Mouse (Mus musculus): ENCODE results near the gene Ano6. TPM values are rescaled to one million over a fixed set of nuclear protein-coding genes. Genes with fewer than 3 reads are reported as not detected.

Ano6 gene
- polyA plus RNA-seq, 2 experiments = 4.7 to 6.3 TPM

- Histone ChIP-seq H3K36me3 (replicated peaks; ENCODE audit: control insufficient read depth, insufficient read depth, low read depth) (no peaks in the 10 kb centered on the region), H3K4me3 (ENCODE audit: insufficient read depth in 1 of 2, low read depth in 2 of 2, low read length in 2 of 2) (no peak overlapping the region), H3K27ac (no peak overlapping the region), H3K9ac (replicated peaks) (no peak overlapping the region), H3K4me2 (ENCODE audit: low read depth) (peak overlapping the region; percentile 23), H3K27me3 (ENCODE audit: control insufficient read depth, insufficient read depth, low read length) (no peaks in the 10 kb centered on the region), H3K4me1 (replicated peaks; ENCODE audit: control insufficient read depth in 2 of 2, insufficient read depth in 2 of 2, low read length in 1 of 2) (peaks cover 12 to 44% of the 10 kb centered on the region in 2 experiments), H3K9me3 (ENCODE audit: control insufficient read depth, low read length) (no peaks in the 10 kb centered on the region)
- WGBS (ENCODE audit: insufficient replicate concordance) = 31% methylated on average over 3 of the region's 3 CpGs
- ATAC-seq (ENCODE audit: insufficient read depth) = peak; percentile 54
- no peak for TF ChIP-seq EP300 (IDR thresholded peaks at IDR 0.05; ENCODE audit: low read depth)
- no peak for TF ChIP-seq CTCF (IDR thresholded peaks at IDR 0.05; ENCODE audit: low read depth)
- no peak for DNase-seq (ENCODE audit: low read depth in 3 of 3, low spot score in 3 of 3)
These were observed 49.1 kb downstream of the Ano6 start for GRCm38 (mm10) chr15:95839789-95840188.

DNA sequence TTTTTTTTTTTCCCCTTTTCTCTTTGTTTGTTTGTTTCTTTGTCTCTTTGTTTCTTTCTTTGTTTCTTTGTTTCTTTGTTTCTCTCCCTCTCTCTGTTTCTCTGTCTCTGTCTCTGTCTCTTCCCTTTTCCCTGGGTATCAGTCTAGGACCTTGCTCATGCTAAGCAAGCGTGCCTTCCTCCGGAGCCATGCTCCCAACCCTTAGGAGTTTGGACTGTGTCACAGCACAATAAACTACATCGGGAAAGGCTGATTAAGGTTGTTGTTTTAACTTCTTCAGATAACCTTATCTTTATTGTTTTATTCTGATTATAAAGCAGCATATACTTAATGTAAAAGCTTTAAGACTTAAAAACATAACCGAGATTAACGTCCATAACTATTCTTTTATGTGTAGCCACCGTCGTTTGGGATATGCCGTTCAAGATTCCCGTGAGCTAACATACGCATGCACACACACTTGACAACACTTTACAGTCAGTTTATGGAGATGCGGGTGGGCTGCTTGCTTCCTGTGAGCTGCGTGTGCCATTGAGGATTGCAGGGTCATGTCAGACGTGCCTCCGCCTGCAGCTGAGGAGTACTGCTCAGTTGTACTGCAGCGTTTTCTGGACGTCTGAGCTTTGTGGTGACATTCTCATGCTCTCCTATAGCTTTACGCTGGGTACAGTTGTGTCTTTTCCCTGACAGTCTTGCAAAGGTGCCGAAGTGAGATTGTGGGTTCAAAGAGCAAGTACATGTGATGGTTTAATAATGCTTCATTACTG, 52.7 kb downstream of the Ano6 start:
- Histone ChIP-seq H3K4me3 (ENCODE audit: insufficient read depth in 1 of 2, low read depth in 2 of 2, low read length in 2 of 2) (no peak overlapping the region), H3K27me3 (ENCODE audit: control insufficient read depth, insufficient read depth, low read length) (no peaks in the 10 kb centered on the region), H3K4me1 (replicated peaks; ENCODE audit: control insufficient read depth in 2 of 2, insufficient read depth in 2 of 2, low read length in 1 of 2) (peaks cover 2 to 33% of the 10 kb centered on the region in 2 experiments; a peak in 3 of 4 replicates), H3K9ac (replicated peaks) (no peak overlapping the region), H3K4me2 (ENCODE audit: low read depth) (no peak overlapping the region), H3K27ac (no peak overlapping the region), H3K9me3 (ENCODE audit: control insufficient read depth, low read length) (no peaks in the 10 kb centered on the region), H3K36me3 (replicated peaks; ENCODE audit: control insufficient read depth, insufficient read depth, low read depth) (no peaks in the 10 kb centered on the region)
- TF ChIP-seq EP300 (IDR thresholded peaks at IDR 0.05; ENCODE audit: low read depth) = no peak
- no peak for TF ChIP-seq CTCF (IDR thresholded peaks at IDR 0.05; ENCODE audit: low read depth)
- no peak for ATAC-seq (ENCODE audit: insufficient read depth)
- whole genome bisulfite sequencing (ENCODE audit: insufficient replicate concordance) = 74% methylated on average over 18 of the region's 18 CpGs
- no peak for DNase-seq (ENCODE audit: low read depth in 3 of 3, low spot score in 3 of 3)

DNA sequence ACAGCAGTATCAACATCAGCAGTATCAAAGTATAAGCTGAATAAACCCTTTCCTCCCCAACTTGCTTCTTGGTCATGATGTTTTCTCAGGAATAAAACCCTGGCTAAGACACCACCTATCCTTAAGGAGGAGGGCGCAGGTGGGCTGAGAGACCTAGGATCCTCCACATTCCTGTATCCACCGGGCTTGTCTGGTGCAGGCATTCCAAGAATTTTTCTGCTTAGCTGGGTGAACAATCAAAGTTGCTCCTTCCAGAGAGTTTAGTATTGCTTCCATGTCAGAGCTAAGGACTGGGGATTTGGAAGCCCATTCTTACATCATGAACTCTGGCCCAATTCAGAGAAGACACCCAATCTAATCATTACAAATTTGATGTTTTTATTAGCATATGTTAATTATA, 53.8 kb downstream of the Ano6 start:
- H3K4me1 ChIP-seq (replicated peaks; ENCODE audit: control insufficient read depth in 2 of 2, insufficient read depth in 2 of 2, low read length in 1 of 2) = peaks cover 1 to 27% of the 10 kb centered on the region in 2 experiments
- H3K27me3 ChIP-seq (ENCODE audit: control insufficient read depth, insufficient read depth, low read length) = no peaks in the 10 kb centered on the region
- no peak for ATAC-seq (ENCODE audit: insufficient read depth)
- 67% methylated on average over 2 of the region's 2 CpGs for WGBS (ENCODE audit: insufficient replicate concordance)
- H3K4me3 ChIP-seq (ENCODE audit: insufficient read depth in 1 of 2, low read depth in 2 of 2, low read length in 2 of 2) = no peak overlapping the region
- no peaks in the 10 kb centered on the region for H3K36me3 ChIP-seq (replicated peaks; ENCODE audit: control insufficient read depth, insufficient read depth, low read depth)
- H3K9me3 ChIP-seq (ENCODE audit: control insufficient read depth, low read length) = no peaks in the 10 kb centered on the region
- H3K4me2 ChIP-seq (ENCODE audit: low read depth) = no peak overlapping the region
- DNase-seq (ENCODE audit: low read depth in 3 of 3, low spot score in 3 of 3) = no peak
- TF ChIP-seq EP300 (IDR thresholded peaks at IDR 0.05; ENCODE audit: low read depth) = no peak
- no peak for TF ChIP-seq CTCF (IDR thresholded peaks at IDR 0.05; ENCODE audit: low read depth)
- H3K9ac ChIP-seq (replicated peaks) = no peak overlapping the region
- no peak overlapping the region for H3K27ac ChIP-seq

DNA sequence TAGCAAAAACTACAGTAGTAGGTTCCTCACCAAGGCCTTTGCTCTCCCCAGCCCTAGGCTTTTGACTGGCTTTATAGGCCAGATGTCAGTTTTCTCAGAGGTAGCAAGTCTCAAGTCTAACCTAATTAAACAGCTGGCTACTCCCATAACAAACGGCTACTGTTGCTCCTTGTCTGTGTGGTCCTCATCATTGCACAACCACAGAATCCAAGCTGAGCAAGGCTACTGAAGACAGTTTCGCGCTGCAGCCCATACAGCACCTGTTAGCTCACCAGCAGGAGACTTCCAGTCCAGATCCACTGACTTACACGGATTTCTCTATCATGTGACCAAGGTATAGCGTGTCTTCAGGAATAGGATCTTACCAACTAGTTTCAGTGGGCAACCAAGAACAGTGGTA, 55.5 kb downstream of the Ano6 start:
- Histone ChIP-seq H3K4me1 (replicated peaks; ENCODE audit: control insufficient read depth in 2 of 2, insufficient read depth in 2 of 2, low read length in 1 of 2) (peaks cover 15 to 30% of the 10 kb centered on the region in 2 experiments), H3K9ac (replicated peaks) (no peak overlapping the region), H3K27ac (no peak overlapping the region), H3K4me3 (ENCODE audit: insufficient read depth in 1 of 2, low read depth in 2 of 2, low read length in 2 of 2) (no peak overlapping the region), H3K36me3 (replicated peaks; ENCODE audit: control insufficient read depth, insufficient read depth, low read depth) (no peaks in the 10 kb centered on the region), H3K27me3 (ENCODE audit: control insufficient read depth, insufficient read depth, low read length) (no peaks in the 10 kb centered on the region), H3K9me3 (ENCODE audit: control insufficient read depth, low read length) (no peaks in the 10 kb centered on the region), H3K4me2 (ENCODE audit: low read depth) (no peak overlapping the region)
- TF ChIP-seq EP300 (IDR thresholded peaks at IDR 0.05; ENCODE audit: low read depth) (no peak), CTCF (IDR thresholded peaks at IDR 0.05; ENCODE audit: low read depth) (no peak)
- WGBS (ENCODE audit: insufficient replicate concordance) = 66% methylated on average over 5 of the region's 5 CpGs
- no peak for ATAC-seq (ENCODE audit: insufficient read depth)
- no peak for DNase-seq (ENCODE audit: low read depth in 3 of 3, low spot score in 3 of 3)

- DNase-seq (ENCODE audit: low read depth in 3 of 3, low spot score in 3 of 3) (no peak), ATAC-seq (ENCODE audit: insufficient read depth) (peak; percentile 33; the same call in 1 of the 2 replicates)
- Histone ChIP-seq H3K9ac (replicated peaks) (no peak overlapping the region), H3K36me3 (replicated peaks; ENCODE audit: control insufficient read depth, insufficient read depth, low read depth) (no peaks in the 10 kb centered on the region), H3K27me3 (ENCODE audit: control insufficient read depth, insufficient read depth, low read length) (no peaks in the 10 kb centered on the region), H3K9me3 (ENCODE audit: control insufficient read depth, low read length) (no peaks in the 10 kb centered on the region), H3K4me2 (ENCODE audit: low read depth) (no peak overlapping the region), H3K4me3 (ENCODE audit: insufficient read depth in 1 of 2, low read depth in 2 of 2, low read length in 2 of 2) (no peak overlapping the region), H3K27ac (no peak overlapping the region), H3K4me1 (replicated peaks; ENCODE audit: control insufficient read depth in 2 of 2, insufficient read depth in 2 of 2, low read length in 1 of 2) (peaks cover 15 to 26% of the 10 kb centered on the region in 2 experiments)
- TF ChIP-seq CTCF (IDR thresholded peaks at IDR 0.05; ENCODE audit: low read depth) (no peak), EP300 (IDR thresholded peaks at IDR 0.05; ENCODE audit: low read depth) (no peak)
- 52% methylated on average over 6 of the region's 6 CpGs for WGBS (ENCODE audit: insufficient replicate concordance)
These were observed 57.9 kb downstream of the Ano6 start for GRCm38 (mm10) chr15:95848493-95849064.

Data from liver, embryonic 14.5 days (tissue).